Mouse (Mus musculus) ES-Bruce4 (cell line): ENCODE results near the gene Bahd1. TPM values are rescaled to one million over a fixed set of nuclear protein-coding genes. Genes with fewer than 3 reads are reported as not detected.
A peak's percentile ranks its signal among the peaks of the same experiment; 100 is the strongest.

Experiments
- H3K27ac ChIP-seq: 2 replicates; pipeline ENCODE4 v1.5.1; 2012; ENCODE audit warnings: low read length, inconsistent platforms; ENCODE audit not compliant: insufficient read depth
- H3K27me3 ChIP-seq: 2 replicates; pipeline ENCODE4 v1.6.1; 2012; ENCODE audit warnings: mild to moderate bottlenecking, low read length, inconsistent platforms; ENCODE audit not compliant: control insufficient read depth, poor library complexity, insufficient read depth, severe bottlenecking
- H3K36me3 ChIP-seq: 2 replicates; pipeline ENCODE4 v1.6.1; 2012; ENCODE audit warnings: inconsistent platforms, mild to moderate bottlenecking, low read length, moderate library complexity; ENCODE audit not compliant: control insufficient read depth, poor library complexity, insufficient read depth, severe bottlenecking
- H3K4me1 ChIP-seq: one replicate; pipeline ENCODE4 v1.8.1; 2011; ENCODE audit warnings: low read length; ENCODE audit not compliant: control insufficient read depth, insufficient read depth
- H3K4me3 ChIP-seq: 2 replicates; pipeline ENCODE4 v1.5.1; 2011; ENCODE audit warnings: low read depth, mild to moderate bottlenecking, low read length
- H3K9ac ChIP-seq: 2 replicates; pipeline ENCODE4 v1.6.1; 2012; ENCODE audit warnings: low read depth, mild to moderate bottlenecking, inconsistent platforms; ENCODE audit not compliant: poor library complexity, severe bottlenecking
- H3K9me3 ChIP-seq: replicated peaks from 2 replicates; pipeline ENCODE4 v1.6.1; 2012; ENCODE audit warnings: mild to moderate bottlenecking, low read length, inconsistent platforms; ENCODE audit not compliant: control insufficient read depth, poor library complexity, insufficient read depth, severe bottlenecking
- CTCF ChIP-seq: IDR thresholded peaks from one replicate; pipeline ENCODE4 v1.8.1; 2011; ENCODE audit warnings: low read depth, low read length
- EP300 ChIP-seq: IDR thresholded peaks from 2 replicates; pipeline ENCODE4 v1.6.1; 2011; ENCODE audit warnings: low read depth, low read length; ENCODE audit not compliant: insufficient read depth
- POLR2A ChIP-seq: IDR thresholded peaks from one replicate; pipeline ENCODE4 v1.8.1; 2011; ENCODE audit warnings: low read length; ENCODE audit not compliant: insufficient read depth
- polyA plus RNA-seq: library from polyadenylated mRNA; stranded (reverse); fragments of >200 nt; gene quantifications from 2 replicates; pipeline ENCODE4 v1.2.4, GENCODE M21; 2011; ENCODE audit warnings: low read depth; ENCODE audit not compliant: missing spikeins, insufficient read depth, insufficient read length

The Bahd1 gene
- polyA plus RNA-seq: 12.2 and 14.1 TPM in 2 replicates

- TF ChIP-seq POLR2A: no peak
- TF ChIP-seq EP300: 0 out of 2 replicates have a peak, but pooled peaks have one; percentile 28
- no peak for TF ChIP-seq CTCF
- H3K27ac ChIP-seq: no peak within 1 kb of the TSS
- peak within 1 kb of the TSS; percentile 52 for H3K4me3 ChIP-seq
- peaks cover 3% of the 10 kb centered on the region for H3K4me1 ChIP-seq
- H3K9ac ChIP-seq: peak within 1 kb of the TSS; percentile 94
- H3K9me3 ChIP-seq: no peaks in the 10 kb centered on the region
- peaks cover 13% of the 10 kb centered on the region; the same call in 1 of the 2 replicates for H3K27me3 ChIP-seq
- no peaks in the 10 kb centered on the region for H3K36me3 ChIP-seq
Observed at GRCm38 (mm10) chr2:118899981-118900825, at the start of gene Bahd1. TSS of gene Bahd1 (plus strand) at chr2:118900377.

GRCm38 (mm10) chr2:118851756-118852155 is 48.4 kb upstream of the Bahd1 start:
- no peak overlapping the region for H3K27ac ChIP-seq
- H3K4me1 ChIP-seq: no peaks in the 10 kb centered on the region
- H3K27me3 ChIP-seq: no peaks in the 10 kb centered on the region; the same call in 1 of the 2 replicates
- TF ChIP-seq EP300 (no peak), CTCF (no peak), POLR2A (no peak)
- no peaks in the 10 kb centered on the region for H3K36me3 ChIP-seq
- no peak overlapping the region for H3K4me3 ChIP-seq
- no peaks in the 10 kb centered on the region for H3K9me3 ChIP-seq
- no peak overlapping the region for H3K9ac ChIP-seq

GRCm38 (mm10) chr2:118861454-118862339 is 38.5 kb upstream of the Bahd1 start, which contains the start of gene Ivd:
TSS of gene Ivd (plus strand) at chr2:118861954.
- Histone ChIP-seq H3K36me3 (no peaks in the 10 kb centered on the region), H3K4me3 (peak within 1 kb of the TSS; percentile 78), H3K27ac (no peak within 1 kb of the TSS), H3K9ac (peak within 1 kb of the TSS; percentile 63), H3K27me3 (no peaks in the 10 kb centered on the region), H3K9me3 (no peaks in the 10 kb centered on the region), H3K4me1 (no peaks in the 10 kb centered on the region)
- peak; percentile 83 for TF ChIP-seq POLR2A
- no peak for TF ChIP-seq CTCF
- TF ChIP-seq EP300: 0 out of 2 replicates have a peak, but pooled peaks have one; percentile 6

- TF ChIP-seq CTCF (no peak), EP300 (no peak), POLR2A (no peak)
Observed at GRCm38 (mm10) chr2:118862340-118862675, 37.9 kb upstream of the Bahd1 start.

GRCm38 (mm10) chr2:118870601-118871000 is 29.6 kb upstream of the Bahd1 start:
- Histone ChIP-seq H3K27ac (no peak overlapping the region), H3K4me3 (no peak overlapping the region), H3K36me3 (no peaks in the 10 kb centered on the region), H3K9me3 (no peaks in the 10 kb centered on the region), H3K27me3 (no peaks in the 10 kb centered on the region), H3K4me1 (no peaks in the 10 kb centered on the region), H3K9ac (no peak overlapping the region)
- no peak for TF ChIP-seq CTCF

More at GRCm38 (mm10) chr2:118862340-118862675, 37.9 kb upstream of the Bahd1 start:
- Histone ChIP-seq H3K27ac (no peak overlapping the region), H3K9ac (peak overlapping the region; percentile 63), H3K4me1 (no peaks in the 10 kb centered on the region), H3K4me3 (peak overlapping the region; percentile 78), H3K9me3 (no peaks in the 10 kb centered on the region), H3K36me3 (no peaks in the 10 kb centered on the region), H3K27me3 (no peaks in the 10 kb centered on the region)

- H3K27ac ChIP-seq: no peak overlapping the region
- H3K36me3 ChIP-seq: no peaks in the 10 kb centered on the region
- no peaks in the 10 kb centered on the region for H3K9me3 ChIP-seq
- no peak overlapping the region for H3K9ac ChIP-seq
- no peaks in the 10 kb centered on the region for H3K27me3 ChIP-seq
- H3K4me3 ChIP-seq: no peak overlapping the region
- H3K4me1 ChIP-seq: no peaks in the 10 kb centered on the region
- TF ChIP-seq EP300 (no peak), POLR2A (no peak), CTCF (no peak)
Observed at GRCm38 (mm10) chr2:118871032-118871431, 29.1 kb upstream of the Bahd1 start.
